Mouse (Mus musculus) C2C12 (cell line): ENCODE results near the gene 4930503B20Rik.

Experiments used
- CEBPB ChIP-seq: IDR thresholded peaks from one replicate; pipeline ENCODE4 v1.6.1; 2011; ENCODE audit warnings: low read depth, mild to moderate bottlenecking, control low read depth, moderate library complexity
- CTCF ChIP-seq: IDR thresholded peaks from one replicate; pipeline ENCODE4 v1.5.1; 2011; ENCODE audit not compliant: control insufficient read depth, insufficient read depth, insufficient read length
- MAX ChIP-seq: IDR thresholded peaks from one replicate; pipeline ENCODE4 v1.6.1; 2011; ENCODE audit warnings: mild to moderate bottlenecking, control low read depth
- MYOD1 ChIP-seq: IDR thresholded peaks from one replicate; pipeline ENCODE4 v1.6.1; 2011; ENCODE audit warnings: low read depth; ENCODE audit not compliant: control insufficient read depth, insufficient read length
- MYOG ChIP-seq: IDR thresholded peaks from one replicate; pipeline ENCODE4 v1.6.1; 2011; ENCODE audit not compliant: control insufficient read depth, insufficient read length; ENCODE audit errors: extremely low read depth
- USF1 ChIP-seq: IDR thresholded peaks from one replicate; pipeline ENCODE4 v1.6.1; 2011; ENCODE audit warnings: low read depth, mild to moderate bottlenecking, control low read depth, moderate library complexity

DNA sequence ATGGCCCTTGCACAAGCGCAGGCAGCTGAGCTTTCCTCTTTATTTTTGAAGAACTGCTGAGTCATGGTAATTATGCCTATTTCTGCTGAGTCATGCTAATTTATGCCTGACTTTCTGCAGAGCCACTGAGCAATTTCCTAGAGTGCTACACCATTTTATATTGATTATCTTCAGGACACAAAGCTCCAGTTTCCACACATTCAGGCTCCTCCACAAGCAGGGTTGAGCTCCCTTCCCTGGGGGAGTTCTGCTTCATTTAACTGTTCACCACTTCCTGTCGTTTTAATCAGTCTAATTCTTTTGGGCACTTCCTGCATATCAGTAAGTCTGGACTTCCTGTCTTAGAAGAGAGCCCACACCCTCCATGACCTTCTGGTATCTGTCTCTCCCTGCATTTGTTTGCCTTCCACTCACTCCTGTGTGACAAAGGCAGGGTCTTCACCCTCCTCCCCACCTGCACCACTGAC is 4.0 kb upstream of the 4930503B20Rik start:
- TF ChIP-seq USF1 (no peak), CTCF (no peak), CEBPB (no peak), MAX (no peak), MYOD1 (no peak), MYOG (no peak)
